Mouse (Mus musculus) heart, postnatal 25 days (tissue): ENCODE measurements around the gene Gm38655. TPM values are rescaled to one million over a fixed set of nuclear protein-coding genes. Genes with fewer than 3 reads are reported as not detected.

ENCODE experiments used
- total RNA-seq, 2 experiments: library from RNA; stranded (reverse); gene quantifications; 2 replicates each; pipeline ENCODE4 v1.2.3; 2021

Gm38655 gene
- total RNA-seq, 2 experiments from 2014 or later: not detected

Other genes with a start within 250 kb of the Gm38655 start
- 10 to 100 TPM; 65.1 to 70.2 TPM for gene Mapk8ip3, start 238.5 kb downstream of the Gm38655 start, total RNA-seq
- gene Jpt2, start 214.8 kb downstream of the Gm38655 start, total RNA-seq: 1 to 10 TPM; 8.4 to 8.6 TPM
- 10 to 100 TPM; 10.8 to 13.3 TPM for gene Cramp1l, start 159.7 kb downstream of the Gm38655 start, total RNA-seq
- 1 to 10 TPM; 4.9 to 6.6 TPM for gene Ift140, start 159.4 kb downstream of the Gm38655 start, total RNA-seq
- 10 to 100 TPM; 34.5 to 41.7 TPM for gene Tmem204, start 91.9 kb downstream of the Gm38655 start, total RNA-seq
- gene Telo2, start 59.5 kb downstream of the Gm38655 start, total RNA-seq: 10 to 100 TPM; 10.8 to 12.2 TPM
- 1 to 10 TPM; 3.7 to 6.7 TPM for gene Ptx4, start 54.7 kb downstream of the Gm38655 start, total RNA-seq
- 10 to 100 TPM; 25.5 to 27.5 TPM for gene Clcn7, start 42.1 kb downstream of the Gm38655 start, total RNA-seq
- gene Ccdc154, start 13.0 kb downstream of the Gm38655 start, total RNA-seq: not detected
- 10 to 100 TPM; 22.1 to 23.2 TPM for gene BC003965, start 9.1 kb upstream of the Gm38655 start, total RNA-seq
- 1 to 10 TPM; 8.4 to 9.6 TPM for gene Unkl, start 12.9 kb upstream of the Gm38655 start, total RNA-seq
- 10 to 100 TPM; 10.8 to 12.3 TPM for gene Gnptg, start 64.7 kb upstream of the Gm38655 start, total RNA-seq
- 1 to 10 TPM; 7.4 to 8.7 TPM for gene Tsr3, start 64.7 kb upstream of the Gm38655 start, total RNA-seq
- under 1 TPM; 0.55 to 0.61 TPM for gene Baiap3, start 80.9 kb upstream of the Gm38655 start, total RNA-seq
- gene Ube2i, start 99.2 kb upstream of the Gm38655 start, total RNA-seq: 10 to 100 TPM; 91.6 to 97.5 TPM
- gene Prss34, start 122.9 kb upstream of the Gm38655 start, total RNA-seq: under 1 TPM; 0.22 to 0.29 TPM
- gene Prss28, start 133.2 kb upstream of the Gm38655 start, total RNA-seq: not detected
- gene Prss29, start 143.2 kb upstream of the Gm38655 start, total RNA-seq: not detected
- under 1 TPM; 0.47 to 0.84 TPM for gene Tpsab1, start 170.1 kb upstream of the Gm38655 start, total RNA-seq
- 1 to 10 TPM; 1.6 to 2.2 TPM for gene Tpsb2, start 190.8 kb upstream of the Gm38655 start, total RNA-seq
- not detected for gene Tpsg1, start 193.8 kb upstream of the Gm38655 start, total RNA-seq